Mouse (Mus musculus) testis, adult 2 months (tissue): ENCODE results near the gene Sumo3. TPM values are rescaled to one million over a fixed set of nuclear protein-coding genes. Genes with fewer than 3 reads are reported as not detected.
A peak's percentile ranks its signal among the peaks of the same experiment; 100 is the strongest.

Experiments used
- H3K27ac ChIP-seq: fragments of 200-500 bp; 2 replicates; pipeline ENCODE4 v1.5.1; 2012; ENCODE audit warnings: low read depth, low read length; ENCODE audit not compliant: control insufficient read depth, insufficient read depth
- H3K27me3 ChIP-seq: fragments of 200-500 bp; 2 replicates; pipeline ENCODE4 v1.6.1; 2012; ENCODE audit warnings: mild to moderate bottlenecking, low read length, moderate library complexity; ENCODE audit not compliant: control insufficient read depth, insufficient read depth
- H3K36me3 ChIP-seq: fragments of 200-500 bp; 2 replicates; pipeline ENCODE4 v1.6.1; 2012; ENCODE audit warnings: mild to moderate bottlenecking, low read length; ENCODE audit not compliant: control insufficient read depth, insufficient read depth
- H3K4me1 ChIP-seq: fragments of 200-500 bp; 2 replicates; pipeline ENCODE4 v1.6.1; 2012; ENCODE audit warnings: low read length; ENCODE audit not compliant: control insufficient read depth, insufficient read depth
- H3K4me3 ChIP-seq: fragments of 200-500 bp; 2 replicates; pipeline ENCODE4 v1.5.1; 2012; ENCODE audit warnings: low read depth, mild to moderate bottlenecking, low read length, moderate library complexity, mixed read lengths; ENCODE audit not compliant: control insufficient read depth
- CTCF ChIP-seq: fragments of 200-500 bp; IDR thresholded peaks from 2 replicates; pipeline ENCODE4 v1.5.1; 2012; ENCODE audit warnings: low read depth, mild to moderate bottlenecking, inconsistent platforms, low read length, moderate library complexity; ENCODE audit not compliant: control insufficient read depth, insufficient read depth, insufficient replicate concordance
- POLR2A ChIP-seq: fragments of 200-500 bp; IDR thresholded peaks from 2 replicates; pipeline ENCODE4 v1.6.1; 2012; ENCODE audit warnings: low read depth, mild to moderate bottlenecking, inconsistent platforms, low read length, moderate library complexity; ENCODE audit not compliant: control insufficient read depth
- polyA plus RNA-seq: library from polyadenylated mRNA; depleted of rRNA; stranded (reverse); fragments of >200 nt; gene quantifications from 2 replicates; pipeline ENCODE4 v1.2.3, GENCODE M21; 2012

Sumo3 gene
- polyA plus RNA-seq, 1 experiment, result 83.1 TPM

DNA sequence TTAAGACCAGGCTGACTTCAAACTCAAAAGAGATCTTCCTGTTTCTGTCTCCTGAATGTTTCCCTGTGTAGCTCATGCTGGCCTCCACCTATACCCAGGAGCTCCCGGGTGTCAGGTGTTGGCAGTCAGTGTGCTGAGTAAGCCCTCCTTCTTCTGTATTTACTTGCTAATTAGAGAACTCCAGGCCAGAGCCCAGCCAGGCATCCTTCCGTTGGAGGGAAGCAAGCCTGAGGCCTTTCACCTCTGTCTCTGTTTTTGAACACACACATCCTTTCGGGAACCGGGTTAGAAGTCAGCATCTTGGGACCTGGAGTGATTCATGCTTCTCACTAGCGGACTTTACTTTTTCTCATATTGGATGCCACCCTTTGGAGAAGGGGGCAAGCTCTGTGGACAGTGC, 1.5 kb downstream of the Sumo3 start:
- TF ChIP-seq CTCF (no peak), POLR2A (no peak)
- Histone ChIP-seq H3K4me3 (peak overlapping the region; percentile 91), H3K27me3 (no peaks in the 10 kb centered on the region), H3K36me3 (peaks cover 3% of the 10 kb centered on the region), H3K4me1 (peaks cover 24% of the 10 kb centered on the region), H3K27ac (no peak overlapping the region)

- peaks cover 3% of the 10 kb centered on the region for H3K36me3 ChIP-seq
- no peak overlapping the region for H3K4me3 ChIP-seq
- H3K27ac ChIP-seq, result 0 out of 2 replicates have a peak overlapping the region, but pooled peaks have one; percentile 46
- TF ChIP-seq POLR2A (no peak), CTCF (no peak)
- no peaks in the 10 kb centered on the region for H3K27me3 ChIP-seq
- H3K4me1 ChIP-seq, result peaks cover 24% of the 10 kb centered on the region
These were observed 2.7 kb downstream of the Sumo3 start for GRCm38 (mm10) chr10:77608589-77608988.

DNA sequence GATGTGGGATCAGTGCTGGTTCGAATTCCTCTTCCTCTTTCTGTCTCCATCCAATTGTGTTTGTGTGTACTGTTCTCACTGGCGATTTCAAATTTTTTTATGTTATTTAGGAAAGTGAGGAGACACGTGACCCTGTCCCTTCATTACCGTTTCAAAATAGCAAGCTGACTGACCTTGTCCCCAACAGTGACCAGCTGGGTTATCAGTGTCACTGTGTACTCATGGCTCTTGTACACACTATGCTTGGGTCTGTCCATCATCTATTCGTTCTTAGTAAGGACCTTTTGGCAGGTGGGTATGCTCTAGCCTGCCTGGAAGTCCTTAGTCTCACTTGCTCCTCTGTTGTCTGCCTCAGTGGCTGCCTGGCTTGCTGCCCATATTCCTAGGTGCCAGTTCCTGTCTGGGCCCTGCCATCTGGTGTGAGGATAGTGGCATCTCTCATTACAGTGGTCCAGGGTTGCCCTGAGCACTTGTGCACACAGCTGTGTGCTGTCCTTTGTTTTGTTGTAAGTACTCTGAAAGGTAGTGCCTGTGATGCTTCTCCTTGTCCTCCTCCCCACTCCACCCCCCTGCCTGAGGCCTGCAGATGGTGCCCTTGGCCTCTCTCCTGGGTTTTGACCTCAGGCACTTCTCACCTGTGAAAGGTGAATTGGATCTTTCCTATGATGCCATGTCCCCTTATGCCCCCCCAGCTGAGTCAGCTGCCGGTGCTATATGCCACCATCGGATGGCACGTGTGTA, 4.5 kb downstream of the Sumo3 start:
- Histone ChIP-seq H3K4me1 (peaks cover 12% of the 10 kb centered on the region), H3K36me3 (peaks cover 6% of the 10 kb centered on the region), H3K27me3 (no peaks in the 10 kb centered on the region), H3K4me3 (no peak overlapping the region), H3K27ac (no peak overlapping the region)
- TF ChIP-seq POLR2A, result no peak
- no peak for TF ChIP-seq CTCF

GRCm38 (mm10) chr10:77613409-77613808, 7.5 kb downstream of the Sumo3 start:
- peaks cover 6% of the 10 kb centered on the region for H3K36me3 ChIP-seq
- TF ChIP-seq POLR2A, result no peak
- no peak for TF ChIP-seq CTCF

GRCm38 (mm10) chr10:77615647-77616046, 9.8 kb downstream of the Sumo3 start:
- no peak overlapping the region for H3K27ac ChIP-seq
- H3K36me3 ChIP-seq, result peaks cover 2% of the 10 kb centered on the region
- H3K27me3 ChIP-seq, result no peaks in the 10 kb centered on the region
- H3K4me1 ChIP-seq, result no peaks in the 10 kb centered on the region; the same call in 1 of the 2 replicates
- no peak overlapping the region for H3K4me3 ChIP-seq
- TF ChIP-seq CTCF (no peak), POLR2A (no peak)

More at GRCm38 (mm10) chr10:77613409-77613808, 7.5 kb downstream of the Sumo3 start:
- Histone ChIP-seq H3K27ac (no peak overlapping the region; the same call in 1 of the 2 replicates), H3K4me1 (no peaks in the 10 kb centered on the region; the same call in 1 of the 2 replicates), H3K4me3 (peak overlapping the region; percentile 1), H3K27me3 (no peaks in the 10 kb centered on the region)

DNA sequence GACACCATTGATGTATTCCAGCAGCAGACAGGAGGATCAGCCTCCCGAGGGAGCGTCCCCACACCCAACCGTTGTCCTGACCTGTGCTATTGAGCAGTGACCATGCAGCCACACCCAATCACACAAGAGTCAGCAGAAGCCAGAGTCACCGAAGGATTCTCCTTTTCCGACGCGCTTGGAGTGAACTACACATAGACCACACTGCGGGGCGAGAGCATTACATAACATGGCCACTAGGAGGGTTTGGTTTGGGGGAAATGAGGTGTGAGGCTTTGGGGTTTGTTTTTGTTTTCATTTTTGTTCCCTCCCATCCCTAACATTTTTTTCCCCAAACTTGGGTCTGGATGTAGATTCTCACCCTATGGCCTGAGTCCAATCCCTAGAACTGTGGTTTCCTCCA, 10.3 kb downstream of the Sumo3 start:
- Histone ChIP-seq H3K4me1 (no peaks in the 10 kb centered on the region; the same call in 1 of the 2 replicates), H3K27me3 (no peaks in the 10 kb centered on the region), H3K4me3 (no peak overlapping the region), H3K27ac (no peak overlapping the region), H3K36me3 (peaks cover 2% of the 10 kb centered on the region)
- TF ChIP-seq POLR2A (no peak), CTCF (no peak)

GRCm38 (mm10) chr10:77616926-77617325, 11.0 kb downstream of the Sumo3 start:
- Histone ChIP-seq H3K4me3 (no peak overlapping the region), H3K27ac (no peak overlapping the region), H3K36me3 (peaks cover 2% of the 10 kb centered on the region), H3K4me1 (peaks cover 5% of the 10 kb centered on the region), H3K27me3 (no peaks in the 10 kb centered on the region)
- TF ChIP-seq CTCF (no peak), POLR2A (no peak)
